Mouse (Mus musculus) cerebellum, postnatal 25 days (tissue): ENCODE results near the gene Gm20481.
"Not testable (repeated sequence)": the region's sequence is repeated elsewhere in the genome, so short reads cannot be mapped to it uniquely, and the experiment has no call there.

Source experiments
- DNase-seq, 2 experiments: peaks; one replicate each; pipeline ENCODE4 v3.0.0; 2021; ENCODE audit warnings: mixed read lengths in 2 of 2

Gm20481 gene

DNA sequence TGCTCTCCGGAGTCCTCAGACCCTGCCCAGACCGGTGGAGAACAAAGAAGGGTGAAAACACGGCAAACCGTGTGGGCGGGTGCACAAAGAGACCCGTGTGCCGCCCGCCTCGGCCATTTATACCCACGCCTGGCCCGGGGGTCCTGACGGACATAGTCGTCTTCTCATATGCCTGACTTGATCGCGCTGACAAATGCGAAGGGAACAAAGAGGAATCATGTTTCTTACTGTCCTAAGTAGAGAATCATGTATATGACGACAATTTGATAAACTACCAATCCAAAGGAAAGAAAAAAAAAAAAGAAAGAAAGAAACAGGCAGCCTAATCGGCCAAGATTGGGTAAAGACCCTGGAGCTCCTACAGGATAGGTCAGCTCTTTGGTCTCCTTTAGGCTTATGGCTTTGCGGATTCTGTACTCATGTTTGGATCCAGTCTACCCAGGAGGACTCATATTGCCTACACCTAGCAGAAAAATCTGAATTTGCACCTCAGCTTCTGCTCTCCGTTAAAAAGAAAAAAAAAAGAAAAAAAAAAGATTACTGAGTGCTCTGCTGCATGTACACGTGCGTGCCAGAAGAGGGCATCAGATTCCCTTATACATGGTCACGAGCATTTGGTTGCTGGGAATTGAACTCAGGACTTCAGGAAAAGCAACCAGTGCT, 17.2 kb upstream of the Gm20481 start:
- DNase-seq: peak; percentile 83 to 87

DNA sequence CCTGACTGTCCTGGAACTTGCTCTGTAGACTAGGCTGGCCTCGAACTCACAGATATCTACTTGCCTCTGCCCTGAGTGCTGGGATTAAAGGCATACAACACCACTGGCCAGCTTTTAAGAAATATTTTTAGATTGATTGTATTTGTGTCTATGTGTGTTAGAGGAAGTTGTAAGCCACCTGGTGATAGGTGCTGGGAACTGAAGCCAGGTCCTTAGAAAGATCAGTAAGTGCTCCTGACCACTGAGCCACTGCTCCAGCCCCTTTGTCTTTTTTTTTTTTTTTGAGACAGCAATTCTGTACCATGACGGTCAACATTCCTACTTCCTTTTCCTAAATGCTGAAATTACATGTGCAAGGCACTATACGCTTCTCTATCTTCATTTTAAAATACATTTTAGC, 16.5 kb upstream of the Gm20481 start:
- no peak for DNase-seq

DNA sequence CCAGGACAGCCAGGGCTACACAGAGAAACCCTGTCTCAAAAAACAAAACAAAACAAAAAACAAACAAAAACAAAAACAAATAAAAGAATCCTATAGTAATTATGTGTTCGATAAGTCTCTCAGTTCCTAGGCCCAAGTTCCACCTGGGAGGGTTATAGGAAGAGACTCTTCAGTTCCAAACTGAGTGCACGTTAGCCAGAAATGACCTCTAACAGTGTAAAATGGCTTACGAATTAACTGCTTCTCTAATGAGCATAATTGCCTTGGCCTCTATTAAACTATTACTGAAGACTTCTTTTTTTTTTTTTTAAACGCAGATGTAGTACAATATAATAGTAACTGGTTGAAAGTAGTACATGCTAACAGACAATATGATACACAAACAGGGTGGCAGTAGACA, 15.8 kb upstream of the Gm20481 start:
- DNase-seq: no peak

DNA sequence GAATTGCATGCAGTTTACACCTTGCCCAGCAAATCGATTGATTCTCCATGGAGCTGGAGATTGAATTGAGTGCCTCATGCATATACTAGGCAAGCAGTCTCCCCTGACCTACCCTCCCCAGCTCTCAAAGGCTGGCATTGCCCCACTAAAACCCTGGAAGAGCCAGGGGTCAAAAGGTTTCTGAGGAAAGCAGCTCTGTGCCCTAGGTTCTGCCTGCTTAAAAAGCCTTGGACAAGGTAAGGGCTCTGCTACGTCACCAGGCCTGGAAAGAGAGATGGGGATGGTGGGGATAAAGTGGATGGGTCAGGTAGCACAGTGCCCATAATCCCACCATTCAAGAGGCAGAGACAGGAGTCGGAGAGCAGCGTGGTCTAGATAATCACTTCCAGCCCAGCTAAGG, 14.9 kb upstream of the Gm20481 start:
- DNase-seq: no peak

DNA sequence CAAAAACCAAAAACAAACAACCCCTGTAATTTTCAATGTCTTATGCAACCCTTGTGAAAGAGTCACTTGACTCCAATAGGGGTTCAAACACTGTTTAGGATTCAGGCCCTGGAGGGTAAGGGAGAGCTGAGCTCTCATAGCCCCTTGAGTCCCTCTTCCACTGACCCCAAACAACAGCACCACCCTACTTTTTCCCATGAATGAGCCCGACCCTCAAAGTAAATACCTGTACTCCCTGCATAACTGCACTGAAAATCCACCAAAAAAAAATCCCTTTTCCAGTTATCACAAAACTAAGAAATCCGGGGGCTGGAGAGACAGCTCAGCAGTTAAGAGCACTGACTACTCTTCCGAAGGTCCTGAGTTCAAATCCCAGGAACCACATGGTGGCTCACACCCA, 13.8 kb upstream of the Gm20481 start:
- no peak for DNase-seq

- no peak for DNase-seq
These were observed 13.4 kb upstream of the Gm20481 start for GRCm38 (mm10) chr17:34956340-34956739.

DNA sequence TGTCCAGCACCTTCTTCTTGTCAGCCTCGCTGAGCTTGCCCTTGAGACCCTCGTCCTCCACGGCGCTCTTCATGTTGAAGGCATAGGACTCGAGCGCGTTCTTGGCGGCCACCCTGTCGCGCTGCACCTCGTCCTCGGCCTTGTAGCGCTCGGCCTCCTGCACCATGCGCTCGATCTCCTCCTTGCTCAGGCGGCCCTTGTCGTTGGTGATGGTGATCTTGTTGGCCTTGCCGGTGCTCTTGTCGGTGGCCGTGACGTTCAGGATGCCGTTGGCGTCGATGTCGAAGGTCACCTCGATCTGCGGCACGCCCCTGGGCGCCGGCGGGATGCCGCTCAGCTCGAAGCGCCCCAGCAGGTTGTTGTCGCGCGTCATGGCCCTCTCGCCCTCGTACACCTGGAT, 12.4 kb upstream of the Gm20481 start:
- DNase-seq: not testable (repeated sequence)

- DNase-seq: not testable (repeated sequence)
These were observed 11.7 kb upstream of the Gm20481 start for GRCm38 (mm10) chr17:34957966-34958365.

DNA sequence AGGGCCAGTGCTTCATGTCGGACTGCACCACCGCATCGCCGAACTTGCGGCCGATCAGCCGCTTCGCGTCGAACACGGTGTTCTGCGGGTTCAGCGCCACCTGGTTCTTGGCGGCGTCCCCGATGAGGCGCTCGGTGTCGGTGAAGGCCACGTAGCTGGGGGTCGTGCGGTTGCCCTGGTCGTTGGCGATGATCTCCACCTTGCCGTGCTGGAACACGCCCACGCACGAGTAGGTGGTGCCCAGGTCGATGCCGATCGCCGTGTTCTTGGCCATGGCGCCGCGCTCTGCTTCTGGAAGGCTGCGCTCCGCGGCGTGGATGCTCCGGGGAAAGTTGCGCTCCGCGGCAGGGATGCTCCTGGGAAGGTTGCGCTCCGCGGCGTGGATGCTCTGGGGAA, 11.0 kb upstream of the Gm20481 start:
- DNase-seq: peak in 1 of 2 experiments; percentile 46

GRCm38 (mm10) chr17:34959130-34959778, 10.5 kb upstream of the Gm20481 start, which contains the start of gene Hspa1b:
Hspa1b (minus strand) TSS chr17:34959238.
- DNase-seq: peak; percentile 84 to 91

DNA sequence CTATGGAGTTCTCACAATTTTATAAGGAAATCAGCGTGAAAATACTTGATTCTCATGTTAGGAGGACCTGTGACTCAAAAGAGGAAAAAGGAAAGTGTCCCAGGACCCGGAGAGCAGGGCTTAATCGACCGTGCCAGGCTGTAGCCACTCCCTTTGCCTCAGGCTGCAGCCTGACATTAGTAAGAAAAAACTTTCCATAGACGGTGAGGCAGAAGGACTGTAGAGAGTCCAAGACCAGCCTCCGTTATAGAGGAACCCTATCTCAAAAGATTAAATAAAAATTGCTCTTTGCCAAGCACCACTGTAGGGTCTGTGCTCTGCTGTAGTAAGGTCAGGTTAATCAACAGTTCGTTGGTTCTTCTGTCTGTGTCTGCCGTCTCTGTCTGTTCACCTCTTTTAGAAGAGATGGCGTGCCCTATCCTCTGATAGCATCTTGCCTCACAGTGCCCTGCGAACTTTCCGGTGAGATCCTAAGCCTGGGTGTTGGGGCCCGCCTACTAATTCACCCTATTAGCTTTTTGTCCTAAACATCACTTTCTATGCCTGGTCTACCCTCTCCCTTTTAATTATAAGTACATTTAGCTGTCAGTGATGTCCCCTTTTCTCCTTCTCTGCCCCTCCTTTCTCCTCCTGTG, 9.7 kb upstream of the Gm20481 start:
- no peak for DNase-seq

- DNase-seq: no peak
These were observed 8.8 kb upstream of the Gm20481 start for GRCm38 (mm10) chr17:34960702-34961493.

GRCm38 (mm10) chr17:34962125-34962524, 7.6 kb upstream of the Gm20481 start:
- no peak for DNase-seq

- DNase-seq: no peak
These were observed 6.9 kb upstream of the Gm20481 start for GRCm38 (mm10) chr17:34962841-34963240.

GRCm38 (mm10) chr17:34964640-34965049, 5.1 kb upstream of the Gm20481 start:
- DNase-seq: no peak

- DNase-seq: no peak
These were observed 4.1 kb upstream of the Gm20481 start for GRCm38 (mm10) chr17:34965627-34966026.

- not testable (repeated sequence) for DNase-seq
These were observed 1.1 kb downstream of the Gm20481 start for GRCm38 (mm10) chr17:34970850-34971249.

- peak in 1 of 2 experiments; percentile 33 for DNase-seq
These were observed 2.0 kb downstream of the Gm20481 start for GRCm38 (mm10) chr17:34971694-34972068.

- DNase-seq: peak; percentile 83 to 90
These were observed 2.5 kb downstream of the Gm20481 start, which contains the start of the genes Hspa1a and Hspa1l for GRCm38 (mm10) chr17:34972069-34972749. Hspa1a (minus strand) TSS chr17:34972156. Hspa1l (plus strand) TSS chr17:34972703.

GRCm38 (mm10) chr17:34975581-34976492, 6.1 kb downstream of the Gm20481 start:
- DNase-seq: no peak

DNA sequence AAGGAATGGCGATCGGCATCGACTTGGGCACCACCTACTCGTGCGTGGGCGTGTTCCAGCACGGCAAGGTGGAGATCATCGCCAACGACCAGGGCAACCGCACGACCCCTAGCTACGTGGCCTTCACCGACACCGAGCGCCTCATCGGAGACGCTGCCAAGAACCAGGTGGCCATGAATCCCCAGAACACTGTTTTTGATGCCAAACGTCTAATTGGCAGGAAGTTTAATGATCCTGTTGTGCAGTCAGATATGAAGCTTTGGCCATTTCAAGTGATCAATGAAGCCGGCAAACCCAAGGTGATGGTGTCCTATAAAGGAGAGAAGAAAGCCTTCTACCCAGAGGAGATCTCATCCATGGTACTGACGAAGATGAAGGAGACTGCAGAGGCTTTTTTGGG, 7.3 kb downstream of the Gm20481 start:
- no peak for DNase-seq
